Mouse (Mus musculus): Measurements from ENCODE around the gene Plekha6. TPM values are rescaled to one million over a fixed set of nuclear protein-coding genes. Genes with fewer than 3 reads are reported as not detected.

Plekha6 gene
- total and polyA plus RNA-seq, 3 experiments: 11.8 to 28.5 TPM; not detected in 1

DNA sequence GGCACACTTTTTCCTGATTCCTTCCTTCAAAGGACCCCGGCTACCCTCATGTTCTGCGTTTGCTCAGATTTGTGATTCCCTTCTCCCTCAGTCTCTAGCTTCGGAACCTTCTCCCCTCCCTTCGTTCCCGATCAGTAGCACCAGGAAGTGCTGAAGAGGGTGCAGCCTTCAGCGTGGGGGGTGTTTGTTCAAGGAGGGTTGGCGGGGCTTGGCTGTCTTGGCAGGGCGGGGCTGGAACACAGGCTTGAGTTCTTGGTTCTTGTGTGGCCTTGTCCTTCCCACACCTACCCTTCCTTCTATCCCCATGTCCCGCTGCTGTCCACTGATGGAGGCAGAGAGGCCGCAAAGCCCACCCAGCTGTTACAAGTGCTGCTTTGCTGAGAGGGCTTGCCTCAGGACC is 41.0 kb downstream of the Plekha6 start:
- Histone ChIP-seq H3K9me3 (replicated peaks; ENCODE audit: insufficient read depth, low read length) (no peaks in the 10 kb centered on the region), H3K4me1 (ENCODE audit: control insufficient read depth in 1 of 2, insufficient read depth in 2 of 2, low read length in 2 of 2) (no peaks in the 10 kb centered on the region), H3K4me3 (ENCODE audit: control insufficient read depth in 1 of 2, insufficient read depth in 1 of 2, low read depth in 2 of 2, low read length in 2 of 2) (no peak overlapping the region), H3K79me2 (ENCODE audit: control insufficient read depth, insufficient read depth, low read length, poor library complexity) (no peaks in the 10 kb centered on the region), H3K27me3 (ENCODE audit: control insufficient read depth in 1 of 2, insufficient read depth in 2 of 2, low read length in 2 of 2) (no peaks in the 10 kb centered on the region), H3K27ac (ENCODE audit: control insufficient read depth, low read depth, low read length) (no peak overlapping the region), H3K36me3 (ENCODE audit: control insufficient read depth in 1 of 2, insufficient read depth in 2 of 2, low read length in 2 of 2) (no peaks in the 10 kb centered on the region), H3K9ac (ENCODE audit: control insufficient read depth, low read depth, low read length, poor library complexity, severe bottlenecking) (no peak overlapping the region)
- DNase-seq (ENCODE audit: low read depth, low spot score): no peak
- TF ChIP-seq ETS1 (IDR thresholded peaks at IDR 0.05; ENCODE audit: low read depth, low read length): no peak
- TF ChIP-seq RCOR1 (IDR thresholded peaks at IDR 0.05; ENCODE audit: low read depth, low read length): no peak
- no peak for TF ChIP-seq POLR2AphosphoS5 (IDR thresholded peaks at IDR 0.05; ENCODE audit: borderline replicate concordance, low read depth, low read length)
- TF ChIP-seq TCF12 (IDR thresholded peaks at IDR 0.05; ENCODE audit: low read depth, low read length): no peak
- no peak for TF ChIP-seq UBTF (IDR thresholded peaks at IDR 0.05; ENCODE audit: borderline replicate concordance, insufficient read depth, low read depth, low read length)
- TF ChIP-seq TBP (IDR thresholded peaks at IDR 0.05; ENCODE audit: low read depth, low read length): no peak
- TF ChIP-seq JUND (IDR thresholded peaks at IDR 0.05; ENCODE audit: low read depth, low read length): no peak
- no peak for TF ChIP-seq NRF1 (IDR thresholded peaks at IDR 0.05; ENCODE audit: insufficient read depth, low read depth, low read length, poor library complexity, severe bottlenecking)
- no peak for TF ChIP-seq MYC (IDR thresholded peaks at IDR 0.05; ENCODE audit: low read depth, low read length)
- TF ChIP-seq USF1 (IDR thresholded peaks at IDR 0.05; ENCODE audit: low read depth, low read length): no peak
- no peak for TF ChIP-seq ZKSCAN1 (IDR thresholded peaks at IDR 0.05; ENCODE audit: low read depth, low read length)
- no peak for TF ChIP-seq GATA1 (IDR thresholded peaks at IDR 0.05; ENCODE audit: low read depth, low read length)
- TF ChIP-seq EP300 (IDR thresholded peaks at IDR 0.05; ENCODE audit: low read depth in 1 of 2, low read length in 2 of 2): no peak
- TF ChIP-seq MAZ (IDR thresholded peaks at IDR 0.05; ENCODE audit: low read depth, low read length): no peak
- no peak for TF ChIP-seq POLR2A (IDR thresholded peaks at IDR 0.05; ENCODE audit: control insufficient read depth in 1 of 2, insufficient read depth in 1 of 2, low read depth in 1 of 2, low read length in 2 of 2, poor library complexity in 1 of 2)

DNA sequence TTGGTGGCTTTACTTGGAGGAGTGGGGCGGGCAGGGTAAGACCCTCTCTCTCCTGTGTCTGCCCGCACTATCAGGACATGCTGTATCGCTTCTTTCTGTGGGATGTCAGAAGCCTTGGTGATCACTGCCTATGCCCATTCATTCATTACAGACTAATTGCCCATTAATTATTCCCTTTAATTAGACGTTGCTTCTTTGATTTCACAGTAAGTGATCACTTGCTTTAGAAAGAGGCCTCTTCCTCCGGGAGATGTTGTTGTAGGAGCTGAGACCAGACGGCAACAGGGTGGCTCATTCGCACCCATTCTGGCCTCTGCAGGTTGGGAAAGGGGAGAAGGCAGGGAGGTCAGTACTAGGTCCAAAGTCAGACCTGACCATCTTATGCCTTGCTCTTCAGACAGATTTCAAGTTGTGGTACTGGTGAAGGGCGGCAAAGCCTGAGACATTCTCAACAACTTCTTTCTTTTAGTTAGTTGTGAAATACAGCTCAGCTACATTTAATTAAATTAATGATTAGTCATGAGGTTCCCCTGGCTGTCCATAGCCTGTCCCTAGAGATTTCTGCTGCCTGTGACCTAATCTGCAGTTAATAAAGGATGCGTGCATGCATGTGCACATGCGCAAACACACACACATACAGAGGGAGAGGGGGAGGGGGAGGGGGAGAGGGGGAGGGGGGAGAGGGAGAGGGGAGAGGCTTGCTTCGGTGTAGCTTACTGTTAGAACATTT is 44.2 kb downstream of the Plekha6 start:
- Histone ChIP-seq H3K27ac (ENCODE audit: control insufficient read depth, low read depth, low read length) (no peak overlapping the region), H3K27me3 (ENCODE audit: control insufficient read depth in 1 of 2, insufficient read depth in 2 of 2, low read length in 2 of 2) (no peaks in the 10 kb centered on the region), H3K79me2 (ENCODE audit: control insufficient read depth, insufficient read depth, low read length, poor library complexity) (no peaks in the 10 kb centered on the region), H3K4me3 (ENCODE audit: control insufficient read depth in 1 of 2, insufficient read depth in 1 of 2, low read depth in 2 of 2, low read length in 2 of 2) (no peak overlapping the region), H3K9me3 (replicated peaks; ENCODE audit: insufficient read depth, low read length) (no peaks in the 10 kb centered on the region), H3K4me1 (ENCODE audit: control insufficient read depth in 1 of 2, insufficient read depth in 2 of 2, low read length in 2 of 2) (no peaks in the 10 kb centered on the region), H3K9ac (ENCODE audit: control insufficient read depth, low read depth, low read length, poor library complexity, severe bottlenecking) (no peak overlapping the region), H3K36me3 (ENCODE audit: control insufficient read depth in 1 of 2, insufficient read depth in 2 of 2, low read length in 2 of 2) (no peaks in the 10 kb centered on the region)
- DNase-seq (ENCODE audit: low read depth, low spot score): no peak
- TF ChIP-seq GABPA (IDR thresholded peaks at IDR 0.05; ENCODE audit: low read depth, low read length): no peak
- TF ChIP-seq GATA1 (IDR thresholded peaks at IDR 0.05; ENCODE audit: low read depth, low read length): no peak
- TF ChIP-seq MAX (IDR thresholded peaks at IDR 0.05; ENCODE audit: low read length): no peak
- TF ChIP-seq ZNF384 (IDR thresholded peaks at IDR 0.05; ENCODE audit: low read depth, low read length): no peak
- no peak for TF ChIP-seq ZKSCAN1 (IDR thresholded peaks at IDR 0.05; ENCODE audit: low read depth, low read length)
- TF ChIP-seq CHD2 (IDR thresholded peaks at IDR 0.05; ENCODE audit: low read length): no peak
- no peak for TF ChIP-seq TAL1 (IDR thresholded peaks at IDR 0.05; ENCODE audit: low read length)
- no peak for TF ChIP-seq TCF12 (IDR thresholded peaks at IDR 0.05; ENCODE audit: low read depth, low read length)
- TF ChIP-seq USF1 (IDR thresholded peaks at IDR 0.05; ENCODE audit: low read depth, low read length): no peak
- TF ChIP-seq POLR2A (IDR thresholded peaks at IDR 0.05; ENCODE audit: control insufficient read depth in 1 of 2, insufficient read depth in 1 of 2, low read depth in 1 of 2, low read length in 2 of 2, poor library complexity in 1 of 2): no peak
- no peak for TF ChIP-seq SIN3A (IDR thresholded peaks at IDR 0.05; ENCODE audit: low read length)
- TF ChIP-seq JUND (IDR thresholded peaks at IDR 0.05; ENCODE audit: low read depth, low read length): no peak
- no peak for TF ChIP-seq MYC (IDR thresholded peaks at IDR 0.05; ENCODE audit: low read depth, low read length)
- TF ChIP-seq MEF2A (IDR thresholded peaks at IDR 0.05; ENCODE audit: extremely low read depth, insufficient replicate concordance, low read depth, low read length, poor library complexity, severe bottlenecking): no peak
- TF ChIP-seq RCOR1 (IDR thresholded peaks at IDR 0.05; ENCODE audit: low read depth, low read length): no peak
- TF ChIP-seq KAT2A (conservative IDR thresholded peaks at IDR 0.05; ENCODE audit: low read depth, low read length): no peak
- TF ChIP-seq UBTF (IDR thresholded peaks at IDR 0.05; ENCODE audit: borderline replicate concordance, insufficient read depth, low read depth, low read length): no peak

Data from MEL (cell line).